Mouse (Mus musculus): Measurements from ENCODE around the gene Pds5a.
"Not testable (repeated sequence)": the region's sequence is repeated elsewhere in the genome, so short reads cannot be mapped to it uniquely, and the experiment has no call there.

The Pds5a gene

GRCm38 (mm10) chr5:65697836-65698758 is at the start of gene Pds5a:
Gene Pds5a (minus strand): TSS chr5:65698273.
- peak; percentile 79 for DNase-seq (ENCODE audit: low read depth, low spot score)

- no peak for DNase-seq (ENCODE audit: low read depth, low spot score)
Measured at GRCm38 (mm10) chr5:65746908-65747307, 48.8 kb upstream of the Pds5a start.

GRCm38 (mm10) chr5:65739366-65739765 is 41.3 kb upstream of the Pds5a start:
- no peak for DNase-seq (ENCODE audit: low read depth, low spot score)

- no peak for DNase-seq (ENCODE audit: low read depth, low spot score)
Measured at GRCm38 (mm10) chr5:65735601-65736000, 37.5 kb upstream of the Pds5a start.

GRCm38 (mm10) chr5:65731173-65732007 is 33.3 kb upstream of the Pds5a start:
- DNase-seq (ENCODE audit: low read depth, low spot score), result no peak

- peak; percentile 40 for DNase-seq (ENCODE audit: low read depth, low spot score)
Measured at GRCm38 (mm10) chr5:65724311-65725054, 26.4 kb upstream of the Pds5a start.

- no peak for DNase-seq (ENCODE audit: low read depth, low spot score)
Measured at GRCm38 (mm10) chr5:65718368-65718767, 20.3 kb upstream of the Pds5a start.

GRCm38 (mm10) chr5:65717903-65718211 is 19.8 kb upstream of the Pds5a start:
- not testable (repeated sequence) for DNase-seq (ENCODE audit: low read depth, low spot score)

- no peak for DNase-seq (ENCODE audit: low read depth, low spot score)
Measured at GRCm38 (mm10) chr5:65717063-65717902, 19.2 kb upstream of the Pds5a start.

- DNase-seq (ENCODE audit: low read depth, low spot score), result no peak
Measured at GRCm38 (mm10) chr5:65715084-65715483, 17.0 kb upstream of the Pds5a start.

GRCm38 (mm10) chr5:65711463-65711862 is 13.4 kb upstream of the Pds5a start:
- DNase-seq (ENCODE audit: low read depth, low spot score), result no peak

- no peak for DNase-seq (ENCODE audit: low read depth, low spot score)
Measured at GRCm38 (mm10) chr5:65710267-65710666, 12.2 kb upstream of the Pds5a start.

GRCm38 (mm10) chr5:65706979-65707378 is 8.9 kb upstream of the Pds5a start:
- DNase-seq (ENCODE audit: low read depth, low spot score), result no peak

- DNase-seq (ENCODE audit: low read depth, low spot score), result no peak
Measured at GRCm38 (mm10) chr5:65706171-65706570, 8.1 kb upstream of the Pds5a start.

- DNase-seq (ENCODE audit: low read depth, low spot score), result no peak
Measured at GRCm38 (mm10) chr5:65704765-65705678, 6.9 kb upstream of the Pds5a start.

- no peak for DNase-seq (ENCODE audit: low read depth, low spot score)
Measured at GRCm38 (mm10) chr5:65703261-65703660, 5.2 kb upstream of the Pds5a start.

GRCm38 (mm10) chr5:65700102-65700501 is 2.0 kb upstream of the Pds5a start:
- DNase-seq (ENCODE audit: low read depth, low spot score), result no peak

- DNase-seq (ENCODE audit: low read depth, low spot score), result no peak
Measured at GRCm38 (mm10) chr5:65699146-65699545, 1.1 kb upstream of the Pds5a start.

- no peak for DNase-seq (ENCODE audit: low read depth, low spot score)
Measured at GRCm38 (mm10) chr5:65698759-65699136, 675 bp upstream of the Pds5a start.

GRCm38 (mm10) chr5:65697486-65697835 is 612 bp downstream of the Pds5a start:
- DNase-seq (ENCODE audit: low read depth, low spot score), result no peak
